Comparison of ENCODE assay signal across 9 mouse cellular contexts in the genomic region with DNA sequence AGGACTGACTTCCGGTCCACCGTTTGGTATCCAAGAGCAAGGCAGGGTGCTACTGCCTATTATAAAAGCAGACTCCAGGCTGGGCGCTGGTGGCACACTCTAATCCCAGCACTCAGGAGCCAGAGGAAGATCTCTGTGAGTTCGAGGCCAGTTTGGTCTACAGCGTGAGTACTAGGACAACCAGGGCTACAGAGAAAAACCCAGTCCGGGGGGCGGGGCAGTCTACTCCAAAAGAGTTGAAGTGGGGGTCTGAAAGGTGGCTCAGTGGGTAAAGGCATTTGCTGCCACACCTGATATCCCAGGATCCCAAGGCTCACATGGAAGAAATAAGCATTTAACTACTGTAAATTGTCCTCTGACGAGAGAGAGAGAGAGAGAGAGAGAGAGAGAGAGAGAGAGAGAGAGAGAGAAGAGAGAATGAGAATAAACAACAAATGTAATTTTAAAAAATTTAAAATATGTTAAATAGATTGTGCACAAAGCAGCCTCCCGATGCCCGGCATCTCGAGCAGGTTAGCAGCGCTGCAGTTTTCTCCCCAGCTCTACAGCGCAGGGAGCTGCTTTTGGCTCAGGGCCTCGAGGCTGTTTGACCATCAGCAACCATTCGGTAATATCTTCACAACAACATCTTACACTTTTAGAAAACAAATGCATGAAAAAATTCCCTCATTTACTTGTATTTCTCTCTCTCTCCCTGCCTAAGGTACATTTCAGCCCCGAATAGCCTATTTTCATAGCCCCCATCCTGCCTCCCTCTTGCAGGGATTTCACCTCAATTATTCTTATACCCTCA. TPM values are rescaled to one million over a fixed set of nuclear protein-coding genes. Genes with fewer than 3 reads are reported as not detected.
DNase-seq lines count a peak whose midpoint lies in the region; ATAC-seq lines count a peak whose summit lies in the region.
"Had no signal": no experiment of that assay in that cellular context is flagged by ENCODE, and none has a peak within 500 bp of the region (broad histone marks: within the 10 kb centered on the region; RNA-seq: fewer than 3 reads in every experiment).

No protein-coding gene starts in this region.

- H3K4me1 ChIP-seq in liver, embryonic 11.5 days (replicated peaks; ENCODE audit: control insufficient read depth, insufficient read depth, low read length) = peaks cover 4% of the 10 kb centered on the region; the same call in 1 of the 2 replicates
- peaks cover 17% of the 10 kb centered on the region for H3K4me1 ChIP-seq in embryonic facial prominence, embryonic 15.5 days
- H3K4me1 ChIP-seq in limb, embryonic 10.5 days = peaks cover 25% of the 10 kb centered on the region
- H3K4me1 ChIP-seq in stomach, embryonic 14.5 days (ENCODE audit: control insufficient read depth, insufficient read depth, low read length) = peaks cover 12% of the 10 kb centered on the region; the same call in 1 of the 2 replicates

- peak overlapping the region; percentile 48; the same call in 1 of the 2 replicates for H3K4me3 ChIP-seq in liver, embryonic 11.5 days (ENCODE audit: low read depth, low read length)
- H3K4me3 ChIP-seq in embryonic facial prominence, embryonic 15.5 days (replicated peaks) = peak overlapping the region; percentile 52
- peak overlapping the region; percentile 53 for H3K4me3 ChIP-seq in limb, embryonic 10.5 days
- peak overlapping the region; percentile 52; the same call in 1 of the 2 replicates for H3K4me3 ChIP-seq in stomach, embryonic 14.5 days (ENCODE audit: low read depth, low read length)

- H3K27ac ChIP-seq in liver, embryonic 11.5 days (ENCODE audit: low read depth, low read length) = no peak overlapping the region
- no peak overlapping the region for H3K27ac ChIP-seq in embryonic facial prominence, embryonic 15.5 days (replicated peaks)
- H3K27ac ChIP-seq in limb, embryonic 10.5 days = no peak overlapping the region
- no peak overlapping the region for H3K27ac ChIP-seq in stomach, embryonic 14.5 days (ENCODE audit: low read length)

- no peak for ATAC-seq in liver, embryonic 11.5 days (replicated peaks; ENCODE audit: low FRiP score)
- ATAC-seq in embryonic facial prominence, embryonic 15.5 days (ENCODE audit: insufficient number of reproducible peaks, low FRiP score, low TSS enrichment, low read depth) = no peak
- no peak for ATAC-seq in stomach, embryonic 14.5 days (ENCODE audit: insufficient number of reproducible peaks, insufficient read depth, low FRiP score, low read depth)
- ATAC-seq: Patski had no signal

- H3K27me3 ChIP-seq in liver, embryonic 11.5 days (replicated peaks; ENCODE audit: control insufficient read depth, insufficient read depth, low read length) = peaks cover 82% of the 10 kb centered on the region
- peaks cover 66% of the 10 kb centered on the region for H3K27me3 ChIP-seq in embryonic facial prominence, embryonic 15.5 days
- H3K27me3 ChIP-seq in limb, embryonic 10.5 days (ENCODE audit: low read depth, poor library complexity, severe bottlenecking) = peaks cover 89% of the 10 kb centered on the region
- H3K27me3 ChIP-seq in stomach, embryonic 14.5 days (ENCODE audit: control insufficient read depth, insufficient read depth, low read length) = peaks cover 24% of the 10 kb centered on the region

- H3K9ac ChIP-seq in liver, embryonic 11.5 days (ENCODE audit: low read depth, low read length) = no peak overlapping the region
- H3K9ac ChIP-seq in embryonic facial prominence, embryonic 15.5 days = no peak overlapping the region
- no peak overlapping the region for H3K9ac ChIP-seq in stomach, embryonic 14.5 days (replicated peaks; ENCODE audit: low read depth, low read length)

- 20% methylated on average over 16 of the region's 16 CpGs for WGBS in liver, embryonic 11.5 days
- WGBS in embryonic facial prominence, embryonic 15.5 days = 11% methylated on average over 16 of the region's 16 CpGs
- 15% methylated on average over 16 of the region's 16 CpGs for WGBS in limb, embryonic 10.5 days
- WGBS in stomach, embryonic 14.5 days = 21% methylated on average over 16 of the region's 16 CpGs

- no peaks in the 10 kb centered on the region for H3K36me3 ChIP-seq in liver, embryonic 11.5 days (ENCODE audit: control insufficient read depth, insufficient read depth, low read length)
- no peaks in the 10 kb centered on the region for H3K36me3 ChIP-seq in embryonic facial prominence, embryonic 15.5 days
- no peaks in the 10 kb centered on the region for H3K36me3 ChIP-seq in limb, embryonic 10.5 days
- H3K36me3 ChIP-seq in stomach, embryonic 14.5 days (ENCODE audit: control insufficient read depth, insufficient read depth, low read length) = no peaks in the 10 kb centered on the region

- H3K9me3 ChIP-seq in liver, embryonic 11.5 days (ENCODE audit: control insufficient read depth, low read length) = no peaks in the 10 kb centered on the region
- H3K9me3 ChIP-seq in embryonic facial prominence, embryonic 15.5 days (replicated peaks) = no peaks in the 10 kb centered on the region
- H3K9me3 ChIP-seq in limb, embryonic 10.5 days (replicated peaks) = no peaks in the 10 kb centered on the region
- H3K9me3 ChIP-seq in stomach, embryonic 14.5 days (ENCODE audit: control insufficient read depth, low read depth, low read length) = no peaks in the 10 kb centered on the region

- H3K4me2 ChIP-seq in liver, embryonic 11.5 days = peak overlapping the region; percentile 74
- H3K4me2 ChIP-seq in embryonic facial prominence, embryonic 15.5 days (replicated peaks) = peak overlapping the region; percentile 91
- peak overlapping the region; percentile 85 for H3K4me2 ChIP-seq in stomach, embryonic 14.5 days (replicated peaks; ENCODE audit: low read depth, low read length)

- DNase-seq in liver, embryonic 11.5 days (ENCODE audit: low spot score) = no peak
- no peak for DNase-seq in liver
- no peak for DNase-seq in limb, embryonic 10.5 days (ENCODE audit: low spot score)
- no peak for DNase-seq in layer of hippocampus, adult 8-10 months (ENCODE audit: low spot score in 2 of 2)
- no peak for DNase-seq in frontal cortex, postnatal 14 days (ENCODE audit: low spot score in 2 of 2)

RNA-seq across cellular contexts. Expression of gene Syt2, which starts 0.9 kb away (rescaled TPM):
- polyA plus RNA-seq in liver, embryonic 11.5 days (2014; fragmentation: Nextera tagmentation; extraction: Ambion mirVana) = 0.12 and 0.22 TPM in 2 replicates
- polyA plus RNA-seq in embryonic facial prominence, embryonic 15.5 days (2015; fragmentation: Nextera tagmentation; extraction: Ambion mirVana) = 0.56 and 1.0 TPM in 2 replicates
- polyA plus RNA-seq in limb, embryonic 10.5 days (2016; fragmentation: Nextera tagmentation; extraction: Ambion mirVana) = 0.04 and 0.06 TPM in 2 replicates
- polyA plus RNA-seq in stomach, embryonic 14.5 days (2014; fragmentation: Nextera tagmentation; extraction: Ambion mirVana) = 3.4 and 3.8 TPM in 2 replicates
- 10 to 100 TPM; 31.6 to 35.4 (median 34.6) TPM for total RNA-seq in layer of hippocampus, adult 8-10 months (2022)
- total RNA-seq: neutrophil, adult 5-6 weeks had no signal
